Mouse (Mus musculus) cerebral cortex, adult 2 months (tissue): ENCODE measurements around the gene Mlph.

Experiments used
- WGBS: fragments of 180-500 bp; shearing (Covaris S2); methylation state at CpG from one replicate; pipeline ENCODE4 v1.1.7; 2018; 5-methylcytosine and 5-hydroxymethylcytosine counted together

Mlph gene

GRCm38 (mm10) chr1:90914948-90915569 is at the start of gene Mlph:
TSS of gene Mlph (plus strand) at chr1:90915085.
- WGBS: 20% methylated on average over 18 of the region's 18 CpGs

GRCm38 (mm10) chr1:90866734-90867133 is 48.2 kb upstream of the Mlph start:
- 70% methylated on average over 7 of the region's 7 CpGs for WGBS

- WGBS: 87% methylated on average over 2 of the region's 2 CpGs
Observed at GRCm38 (mm10) chr1:90870581-90870980, 44.3 kb upstream of the Mlph start.

- 78% methylated on average over 8 of the region's 8 CpGs for WGBS
Observed at GRCm38 (mm10) chr1:90875371-90875770, 39.5 kb upstream of the Mlph start.

GRCm38 (mm10) chr1:90875961-90876360 is 38.9 kb upstream of the Mlph start:
- WGBS: 68% methylated on average over 2 of the region's 2 CpGs

GRCm38 (mm10) chr1:90876486-90877270 is 38.2 kb upstream of the Mlph start:
- WGBS: 69% methylated on average over 5 of the region's 5 CpGs

GRCm38 (mm10) chr1:90885771-90886460 is 29.0 kb upstream of the Mlph start:
- 81% methylated on average over 5 of the region's 6 CpGs for WGBS

- WGBS: 72% methylated on average over 3 of the region's 3 CpGs
Observed at GRCm38 (mm10) chr1:90894521-90894920, 20.4 kb upstream of the Mlph start.

GRCm38 (mm10) chr1:90895004-90895403 is 19.9 kb upstream of the Mlph start:
- 82% methylated on average over 3 of the region's 3 CpGs for WGBS

GRCm38 (mm10) chr1:90896281-90896680 is 18.6 kb upstream of the Mlph start:
- 91% methylated on average over 4 of the region's 4 CpGs for WGBS

GRCm38 (mm10) chr1:90896741-90897361 is 18.0 kb upstream of the Mlph start:
- WGBS: 32% methylated on average over 14 of the region's 14 CpGs

GRCm38 (mm10) chr1:90898012-90898411 is 16.9 kb upstream of the Mlph start:
- 89% methylated on average over 1 of the region's 1 CpGs for WGBS

GRCm38 (mm10) chr1:90899816-90900215 is 15.1 kb upstream of the Mlph start:
- 81% methylated on average over 5 of the region's 5 CpGs for WGBS

GRCm38 (mm10) chr1:90900406-90900805 is 14.5 kb upstream of the Mlph start:
- WGBS: 64% methylated on average over 6 of the region's 6 CpGs

GRCm38 (mm10) chr1:90901246-90901645 is 13.6 kb upstream of the Mlph start:
- WGBS: 75% methylated on average over 4 of the region's 4 CpGs

GRCm38 (mm10) chr1:90901681-90902208 is 13.1 kb upstream of the Mlph start:
- WGBS: 89% methylated on average over 6 of the region's 6 CpGs

- WGBS: 86% methylated on average over 3 of the region's 3 CpGs
Observed at GRCm38 (mm10) chr1:90902751-90903150, 12.1 kb upstream of the Mlph start.

- 65% methylated on average over 3 of the region's 3 CpGs for WGBS
Observed at GRCm38 (mm10) chr1:90903211-90903945, 11.5 kb upstream of the Mlph start.

- WGBS: 27% methylated on average over 8 of the region's 8 CpGs
Observed at GRCm38 (mm10) chr1:90903971-90904458, 10.9 kb upstream of the Mlph start.

- 88% methylated on average over 7 of the region's 7 CpGs for WGBS
Observed at GRCm38 (mm10) chr1:90904729-90905404, 10.0 kb upstream of the Mlph start.
